Mouse (Mus musculus): ENCODE measurements at regions not wholly inside any gene's neighbourhood (a gene's known extent, or its start where the extent isn't known, plus 50 kb on each side); places are given as distances from the start of the nearest gene placed in this dataset.
A peak's percentile ranks its signal among the peaks of the same experiment; 100 is the strongest.

DNA sequence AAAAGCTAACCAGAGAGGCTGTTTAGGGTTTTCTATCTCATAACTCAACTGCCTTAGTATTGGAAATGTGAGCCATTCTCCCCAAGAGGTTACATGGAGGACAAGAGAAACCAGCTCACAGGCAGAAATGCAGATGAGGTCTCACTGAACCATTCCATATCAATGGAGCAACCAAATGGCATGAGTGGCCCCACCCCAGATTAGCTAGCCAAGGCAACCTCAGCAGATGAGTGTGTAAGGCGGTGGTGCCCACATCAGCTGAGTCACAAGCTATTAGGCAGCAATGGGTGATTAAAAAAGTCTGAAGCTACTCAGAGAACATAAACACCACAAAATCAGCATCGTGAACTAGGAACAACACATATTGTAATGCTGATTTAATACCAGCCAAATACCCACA, 133.2 kb downstream of the Lpin1 start:
- intact Hi-C loops (cut with DNase I) = no loop called here
- DNase-seq (ENCODE audit: extremely low spot score in 1 of 2, low spot score in 2 of 2) = no peak

DNA sequence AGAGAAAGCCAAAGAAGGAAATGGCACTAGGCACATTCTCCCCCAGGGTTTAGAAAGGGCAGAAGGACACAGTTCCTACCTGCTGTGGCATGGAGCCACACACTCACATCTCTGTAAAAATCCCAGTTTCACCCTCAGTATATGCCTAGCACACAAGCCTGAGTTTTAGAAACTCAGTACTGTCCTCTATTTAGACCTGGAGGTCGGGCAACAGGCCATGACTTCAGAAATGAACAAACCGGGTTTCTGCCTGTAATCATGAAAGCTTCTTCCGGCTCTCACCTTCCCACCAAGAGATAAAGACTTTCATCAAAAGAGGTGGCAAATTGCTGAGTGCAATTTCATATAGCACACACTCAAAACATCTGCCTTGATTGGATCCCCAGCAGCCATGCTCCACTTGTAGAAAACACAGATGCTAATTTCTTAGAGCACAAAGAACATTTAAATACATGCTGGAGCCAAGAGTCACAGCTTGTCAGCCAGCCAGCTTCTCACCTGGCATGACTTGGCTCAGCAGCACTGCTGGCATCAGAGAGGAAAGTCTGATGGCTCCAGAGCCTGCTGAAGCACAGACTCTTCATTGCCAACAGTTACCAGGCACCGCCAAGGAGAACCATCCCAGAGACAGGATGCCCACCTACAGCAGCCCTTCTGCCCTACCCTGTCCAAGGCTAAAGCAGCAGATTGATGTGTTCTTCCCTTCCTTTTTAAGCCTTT, 136.2 kb downstream of the Lpin1 start:
- DNase-seq (ENCODE audit: extremely low spot score in 1 of 2, low spot score in 2 of 2) = peak; percentile 14 to 18

DNA sequence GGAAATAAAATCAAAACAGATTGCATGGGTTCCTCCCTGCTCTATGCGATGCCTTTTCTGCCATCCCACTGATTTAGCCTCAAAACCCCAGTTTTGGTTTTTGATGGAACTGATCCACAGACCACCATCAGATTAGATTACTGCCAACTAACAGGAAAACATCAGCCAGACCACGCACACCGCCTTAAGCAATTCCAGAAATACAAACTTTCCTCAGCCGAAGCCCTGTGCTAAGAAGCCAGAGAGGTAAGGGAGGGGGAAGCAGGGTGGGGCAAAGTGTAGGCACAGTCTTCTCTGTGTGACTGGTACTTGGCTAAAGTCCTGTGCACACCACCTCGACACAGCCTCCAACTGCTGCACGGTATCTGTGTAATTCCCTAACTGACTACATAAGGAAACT, 153.3 kb downstream of the Lpin1 start:
- intact Hi-C loops (cut with DNase I) = no loop called here
- DNase-seq (ENCODE audit: extremely low spot score in 1 of 2, low spot score in 2 of 2) = no peak

More for the DNA sequence above, 136.2 kb downstream of the Lpin1 start:
- intact Hi-C loops (cut with DNase I) = no loop called here

DNA sequence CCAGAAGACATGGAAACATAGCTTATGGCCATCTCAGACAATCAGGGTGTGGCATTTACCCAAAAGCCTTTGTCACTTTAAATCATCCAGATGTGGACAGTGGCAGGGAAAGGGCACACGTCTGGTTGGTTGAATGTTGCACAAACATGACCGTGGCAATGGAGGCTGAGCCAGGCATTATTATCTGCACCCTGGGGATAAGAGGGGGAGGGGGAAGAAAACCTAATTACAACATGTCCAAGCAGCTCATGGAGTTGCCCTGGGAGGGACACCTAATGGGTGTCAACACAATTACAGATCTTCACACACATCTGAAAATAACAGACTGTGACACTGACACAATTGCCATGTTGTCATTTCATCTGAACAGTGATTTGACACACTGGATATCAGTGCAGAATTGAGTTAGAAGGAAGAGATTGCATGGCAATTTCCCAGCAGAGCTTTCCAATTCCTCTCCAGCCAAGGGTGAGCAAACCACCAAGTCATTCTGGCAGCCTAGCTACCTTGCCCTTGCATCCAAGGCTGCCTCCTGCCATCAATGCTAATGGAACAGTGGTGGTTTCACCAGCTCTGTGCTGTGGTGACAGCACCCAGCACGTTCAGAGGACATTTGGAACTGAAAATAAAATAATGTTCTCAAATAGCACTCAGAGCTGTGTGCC, 159.9 kb downstream of the Lpin1 start:
- intact Hi-C loops (cut with DNase I) = no loop called here
- no peak for DNase-seq (ENCODE audit: extremely low spot score in 1 of 2, low spot score in 2 of 2)

DNA sequence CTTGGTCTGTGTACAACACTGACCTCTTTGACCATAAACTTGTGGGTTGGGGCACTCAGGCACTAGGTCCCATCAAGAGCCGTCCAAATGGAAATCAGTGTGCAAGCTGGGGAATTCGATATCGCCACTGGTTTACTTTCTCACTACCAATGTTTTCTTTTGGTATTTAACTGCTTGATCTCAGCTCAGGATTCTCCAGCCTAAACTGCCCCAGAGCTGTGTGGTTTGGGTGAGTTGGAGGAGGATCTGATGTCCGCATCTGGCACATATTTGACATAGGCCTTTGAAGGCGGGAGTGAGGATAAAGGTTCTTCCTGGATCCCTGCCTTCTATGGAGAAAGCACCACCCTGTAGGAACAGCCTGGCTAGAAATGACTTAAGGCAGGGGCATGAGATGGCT, 172.0 kb downstream of the Lpin1 start:
- no peak for DNase-seq (ENCODE audit: extremely low spot score in 1 of 2, low spot score in 2 of 2)
- intact Hi-C loops (cut with DNase I) = no loop called here

DNA sequence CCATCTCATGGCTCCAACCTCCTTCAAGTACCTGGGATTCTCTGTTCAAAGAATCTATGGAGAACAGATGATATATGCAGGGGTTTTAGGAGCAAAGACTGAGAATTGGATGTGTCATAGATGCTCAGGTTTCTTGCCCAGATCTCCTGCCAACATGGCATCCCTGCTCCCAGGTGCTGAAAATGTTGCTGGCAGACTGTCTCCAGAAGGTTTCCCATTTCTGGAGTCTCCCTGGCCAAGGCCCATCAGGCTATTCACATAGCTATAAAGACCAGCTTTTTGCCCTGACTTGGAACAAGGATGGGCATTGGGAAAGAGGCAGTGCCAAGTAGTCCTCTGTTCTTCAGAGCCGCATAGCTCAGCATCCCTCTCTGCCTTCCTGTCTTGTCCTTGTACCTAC, 173.8 kb downstream of the Lpin1 start:
- DNase-seq (ENCODE audit: extremely low spot score in 1 of 2, low spot score in 2 of 2) = no peak
- intact Hi-C loops (cut with DNase I) = no loop called here

DNA sequence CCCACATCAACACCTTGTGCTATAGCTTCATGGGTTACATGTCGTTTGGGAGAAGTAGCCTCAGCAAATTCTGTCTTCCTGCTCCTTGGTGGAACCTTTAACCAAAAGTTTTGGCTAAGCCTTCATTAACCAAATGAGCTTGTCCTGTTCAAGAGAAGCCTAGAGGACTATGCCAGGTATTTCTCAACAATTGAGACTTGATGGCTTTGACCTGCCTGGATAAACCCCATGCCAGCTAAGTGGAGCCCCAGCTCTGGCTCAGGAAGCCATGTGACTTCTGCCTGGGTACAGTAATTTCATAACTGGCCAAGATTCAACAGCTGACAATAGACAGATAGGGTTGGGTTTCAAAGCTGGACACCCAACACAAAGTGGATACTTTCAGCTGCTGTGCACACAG, 174.5 kb downstream of the Lpin1 start:
- no peak for DNase-seq (ENCODE audit: extremely low spot score in 1 of 2, low spot score in 2 of 2)
- intact Hi-C loops (cut with DNase I) = no loop called here

DNA sequence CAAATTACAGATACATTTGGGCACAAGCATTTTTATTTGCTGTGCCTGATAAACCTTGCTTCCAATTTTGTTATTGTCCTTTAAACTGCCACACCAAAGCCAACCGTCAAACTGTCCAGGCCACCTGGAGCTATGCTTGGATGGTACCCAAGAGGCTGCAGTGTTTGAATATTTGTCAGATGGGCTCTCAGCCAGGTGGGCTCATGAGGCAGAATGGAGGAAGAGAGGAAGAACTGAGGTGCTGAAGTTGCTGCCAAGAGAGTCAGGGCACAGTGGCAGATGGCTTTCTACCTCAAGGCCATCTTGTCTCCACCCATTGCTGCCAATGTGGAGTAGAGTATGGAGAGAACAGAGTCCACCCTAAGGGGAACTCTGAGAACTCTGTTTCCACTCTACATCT, 176.0 kb downstream of the Lpin1 start:
- DNase-seq (ENCODE audit: extremely low spot score in 1 of 2, low spot score in 2 of 2) = peak in 1 of 2 experiments; percentile 21
- intact Hi-C loops (cut with DNase I) = no loop called here

DNA sequence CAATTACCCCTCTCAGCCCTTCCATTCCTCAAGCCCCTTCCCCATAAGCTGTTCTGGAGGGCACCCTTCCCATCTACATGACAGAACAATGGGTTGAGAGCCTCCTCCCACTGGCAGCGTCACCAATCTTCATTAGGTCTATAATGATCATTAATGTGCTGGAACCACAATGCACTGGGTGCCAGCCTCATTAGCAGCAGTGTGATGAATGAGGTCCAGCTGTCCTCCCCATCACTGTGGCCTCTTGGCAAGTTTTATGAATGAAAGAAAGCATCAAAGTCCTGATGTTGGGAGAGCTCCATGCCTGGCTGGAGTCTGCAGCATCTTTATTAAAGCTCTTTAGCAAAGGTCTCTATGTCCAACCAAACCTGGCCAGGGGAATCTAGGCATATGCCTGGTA, 176.5 kb downstream of the Lpin1 start:
- intact Hi-C loops (cut with DNase I) = no loop called here
- DNase-seq (ENCODE audit: extremely low spot score in 1 of 2, low spot score in 2 of 2) = peak in 1 of 2 experiments; percentile 34

DNA sequence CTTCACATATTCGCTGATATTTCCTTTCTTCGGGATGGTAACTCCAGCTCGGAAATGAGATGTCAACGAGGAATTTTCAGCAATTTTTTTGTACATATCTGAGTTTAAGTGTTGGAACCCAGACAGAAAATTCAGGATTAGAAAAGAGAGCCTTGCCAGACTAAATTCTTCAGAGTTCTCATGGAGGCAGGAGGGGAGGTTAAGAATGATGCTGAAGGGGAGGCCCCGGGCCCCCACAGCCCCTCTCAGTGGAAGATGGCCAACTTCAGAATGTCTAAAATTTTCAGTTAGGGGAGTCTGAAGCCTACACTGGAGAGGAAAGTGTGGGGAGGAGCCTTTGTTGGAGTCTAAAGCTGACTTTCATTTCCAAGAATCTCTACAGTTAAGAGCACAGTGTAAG, 184.8 kb downstream of the Lpin1 start:
- no peak for DNase-seq (ENCODE audit: extremely low spot score in 1 of 2, low spot score in 2 of 2)
- intact Hi-C loops (cut with DNase I) = no loop called here

DNA sequence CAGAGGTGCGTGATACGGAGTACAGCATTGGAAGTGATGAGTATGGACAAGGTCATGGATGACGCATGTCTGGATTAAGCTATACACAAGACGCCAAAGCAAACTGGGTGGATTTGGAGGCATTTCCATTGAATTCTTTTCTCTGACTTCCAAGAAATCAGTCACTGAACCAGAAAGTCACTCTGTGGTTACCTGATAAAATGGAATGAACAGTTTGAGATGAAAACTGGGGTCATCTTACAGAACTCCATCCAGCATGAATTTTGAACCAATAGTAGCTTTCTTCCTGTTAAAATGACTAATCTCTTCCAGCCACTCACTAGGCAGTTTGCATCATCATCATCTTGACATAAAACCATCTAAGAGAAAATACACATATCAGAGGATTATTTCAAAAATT, 186.2 kb downstream of the Lpin1 start:
- no peak for DNase-seq (ENCODE audit: extremely low spot score in 1 of 2, low spot score in 2 of 2)
- intact Hi-C loops (cut with DNase I) = no loop called here

DNA sequence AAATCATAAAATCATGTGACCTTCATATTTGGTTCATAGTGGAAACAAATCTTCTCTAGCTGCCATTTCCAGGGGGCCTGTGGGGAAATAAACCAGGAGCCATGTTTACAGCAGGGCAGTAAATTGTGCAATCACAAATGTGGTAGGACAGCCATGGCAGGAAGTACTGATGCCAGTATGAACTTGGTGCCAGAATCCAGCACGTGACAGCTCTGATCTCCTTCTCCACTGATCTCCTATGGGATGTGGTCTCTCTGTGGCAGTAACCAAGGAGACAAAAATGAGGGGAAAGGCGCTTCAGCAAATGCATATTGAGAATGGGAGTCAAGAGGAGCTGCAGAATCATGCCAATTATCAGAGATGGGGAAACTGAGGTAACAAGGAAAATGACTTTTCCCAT, 215.0 kb downstream of the Lpin1 start:
- no peak for DNase-seq (ENCODE audit: extremely low spot score in 1 of 2, low spot score in 2 of 2)
- intact Hi-C loops (cut with DNase I) = no loop called here

DNA sequence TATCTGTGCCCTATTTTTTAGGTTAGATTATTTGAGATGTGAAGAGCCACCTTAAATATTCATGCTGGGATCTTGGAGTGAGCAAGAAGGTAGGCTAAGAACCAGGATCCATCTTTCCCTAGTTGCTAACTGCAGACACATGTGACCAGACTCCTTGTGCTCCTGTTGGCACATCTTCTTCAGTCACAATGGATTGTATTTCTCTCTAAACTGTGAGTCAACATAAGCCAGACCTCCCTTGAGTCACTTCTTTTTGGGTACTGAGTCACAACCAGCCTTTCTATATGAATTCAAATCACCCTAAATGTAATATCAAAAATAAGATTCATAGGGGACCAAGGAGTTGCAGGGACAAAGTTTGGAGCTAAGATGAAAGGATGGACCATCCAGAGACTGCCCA, 217.9 kb downstream of the Lpin1 start:
- no peak for DNase-seq (ENCODE audit: extremely low spot score in 1 of 2, low spot score in 2 of 2)
- intact Hi-C loops (cut with DNase I) = no loop called here

DNA sequence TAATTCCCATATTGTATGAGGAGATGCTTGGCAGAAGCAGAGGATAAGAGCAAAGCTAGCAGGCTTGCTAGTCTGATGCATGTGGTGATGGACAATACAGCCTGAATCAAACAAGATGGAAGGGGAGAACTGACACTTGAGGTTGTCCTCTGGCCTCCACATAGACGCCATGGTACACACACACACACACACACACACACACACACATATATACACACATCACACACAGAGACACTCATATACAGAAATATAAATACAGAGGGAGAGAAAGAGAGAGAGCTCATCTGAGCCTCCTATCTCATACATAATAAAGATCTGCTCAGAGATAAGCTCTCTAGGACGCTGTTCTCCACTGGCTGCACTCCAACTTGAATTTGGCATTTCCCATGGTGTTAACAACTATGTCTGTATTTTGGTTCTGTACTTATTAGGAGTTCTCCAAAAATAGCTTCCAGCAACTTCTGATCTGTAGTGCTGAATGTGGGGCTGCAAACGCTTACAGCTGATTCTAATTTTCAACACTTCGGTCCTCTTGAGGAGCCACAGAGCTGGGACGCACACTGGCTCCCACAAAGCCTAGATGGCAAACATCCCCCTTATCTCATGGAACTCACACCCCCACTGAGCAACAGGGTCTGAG, 219.0 kb downstream of the Lpin1 start:
- peak; percentile 55 to 74 for DNase-seq (ENCODE audit: extremely low spot score in 1 of 2, low spot score in 2 of 2)
- intact Hi-C loops (cut with DNase I) = no loop called here

DNA sequence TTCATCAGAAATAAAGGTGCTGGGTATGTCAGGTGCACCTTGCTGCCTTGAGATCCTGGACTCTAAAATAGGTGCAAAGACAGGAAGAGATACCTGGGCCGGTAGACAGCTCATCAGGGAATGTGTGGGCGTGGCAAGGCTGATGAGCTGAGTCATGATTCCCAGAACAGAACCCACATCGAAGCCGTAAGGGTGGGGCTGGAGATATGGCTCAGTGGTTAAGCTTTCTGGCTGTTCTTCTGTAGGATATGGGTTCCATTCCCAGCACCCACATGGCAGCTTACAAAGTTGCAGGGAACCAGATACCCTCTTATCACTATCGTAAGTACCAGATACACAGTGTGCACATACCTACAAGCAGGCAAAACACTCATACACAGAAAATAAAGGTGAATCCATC, 219.6 kb downstream of the Lpin1 start:
- no peak for DNase-seq (ENCODE audit: extremely low spot score in 1 of 2, low spot score in 2 of 2)
- intact Hi-C loops (cut with DNase I) = no loop called here

DNA sequence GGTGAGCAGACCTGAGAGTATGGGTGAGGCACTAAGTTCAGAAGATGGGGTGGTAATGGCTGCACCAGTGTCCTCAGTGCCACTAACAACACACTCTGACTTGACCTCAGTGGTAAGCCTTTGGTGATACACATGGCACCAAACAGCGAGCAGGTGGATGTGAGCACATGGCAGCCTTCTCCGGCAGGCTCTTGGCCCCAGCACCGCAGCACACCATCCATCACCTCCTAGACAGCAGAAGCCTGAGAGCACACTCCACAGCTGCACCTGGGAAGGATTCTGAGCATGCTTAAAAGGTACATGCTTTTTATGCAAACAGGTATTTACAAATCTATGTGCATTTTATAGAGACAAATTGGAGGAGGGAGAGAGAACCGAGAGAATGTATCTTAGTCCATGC, 223.7 kb downstream of the Lpin1 start:
- DNase-seq (ENCODE audit: extremely low spot score in 1 of 2, low spot score in 2 of 2) = no peak
- intact Hi-C loops (cut with DNase I) = loop anchor here (10.0 kb wide), 1 partner anchor 572 kb away; the partner anchor contains the start of gene Trib2

DNA sequence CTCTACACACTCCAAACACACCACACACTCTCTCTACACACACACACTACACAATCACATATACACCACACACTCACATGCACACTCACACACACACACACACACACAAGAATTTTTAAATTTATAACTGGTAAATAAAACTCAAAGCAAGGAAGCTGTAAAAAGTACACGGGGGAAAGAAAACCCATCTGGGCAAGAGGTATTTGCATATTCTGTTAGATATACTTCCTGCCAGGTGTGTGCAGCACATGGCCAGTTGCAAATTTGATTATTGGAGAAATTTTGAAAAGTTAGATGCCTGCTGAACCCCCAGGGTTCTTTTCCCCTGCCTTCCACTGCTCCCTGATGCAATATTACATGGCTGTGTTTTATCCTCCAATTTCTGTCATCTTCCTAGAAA, 226.4 kb downstream of the Lpin1 start:
- no peak for DNase-seq (ENCODE audit: extremely low spot score in 1 of 2, low spot score in 2 of 2)
- intact Hi-C loops (cut with DNase I) = loop anchor here (10.0 kb wide), 1 partner anchor 570 kb away; the partner anchor contains the start of gene Trib2

DNA sequence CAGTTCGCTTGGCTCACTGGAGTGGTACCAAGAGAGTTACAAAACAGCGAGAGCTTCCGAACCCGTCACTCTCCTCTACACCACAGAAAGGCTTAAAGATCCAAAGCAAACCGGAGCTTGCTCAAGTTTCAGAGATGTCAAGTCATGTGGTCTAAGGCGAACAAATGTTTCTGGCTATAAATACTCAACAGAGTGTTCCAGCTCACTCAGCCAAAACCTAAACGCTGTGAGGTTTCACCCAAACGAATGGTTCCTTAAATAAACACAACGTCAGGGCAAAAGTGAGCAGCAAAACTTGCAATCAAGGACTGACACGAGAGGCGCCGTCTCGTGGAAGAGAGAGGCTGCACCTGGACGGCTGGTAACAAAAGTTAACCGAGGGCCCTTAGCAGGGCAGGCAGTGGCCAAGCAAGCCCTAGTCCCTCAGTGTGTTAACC, 227.2 kb downstream of the Lpin1 start:
- intact Hi-C loops (cut with DNase I) = loop anchor here (10.0 kb wide), 1 partner anchor 569 kb away; the partner anchor contains the start of gene Trib2
- no peak for DNase-seq (ENCODE audit: extremely low spot score in 1 of 2, low spot score in 2 of 2)

DNA sequence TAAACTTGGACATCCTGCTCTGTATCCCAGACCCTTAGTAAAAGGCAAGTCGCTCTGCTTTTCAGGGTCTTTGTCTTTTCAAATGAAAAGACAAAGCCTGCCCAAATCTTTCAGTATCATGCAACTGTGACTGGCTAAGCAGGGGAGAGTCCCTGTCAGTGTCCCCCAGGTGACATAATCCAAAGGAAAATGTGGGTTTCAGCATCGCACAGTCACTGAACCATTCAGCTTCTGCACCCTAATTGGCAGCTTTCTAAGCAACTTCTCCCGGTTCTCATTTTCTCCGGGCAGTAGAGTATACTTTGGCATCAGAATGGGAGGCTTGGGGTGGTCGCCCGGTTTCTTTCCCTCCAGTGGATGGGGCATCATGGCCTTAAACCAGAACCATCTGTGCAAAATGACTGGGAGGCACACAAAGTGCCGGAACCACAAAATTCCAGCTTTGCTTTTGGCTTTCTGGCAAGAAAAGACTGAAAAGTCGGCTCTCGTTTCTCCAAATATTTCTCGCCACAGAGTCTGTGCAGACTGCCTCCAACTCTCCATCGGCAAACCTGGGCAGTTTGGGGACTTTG, 228.3 kb downstream of the Lpin1 start:
- intact Hi-C loops (cut with DNase I) = loop anchor here (10.0 kb wide), 1 partner anchor 568 kb away; the partner anchor contains the start of gene Trib2
- DNase-seq (ENCODE audit: extremely low spot score in 1 of 2, low spot score in 2 of 2) = no peak

DNA sequence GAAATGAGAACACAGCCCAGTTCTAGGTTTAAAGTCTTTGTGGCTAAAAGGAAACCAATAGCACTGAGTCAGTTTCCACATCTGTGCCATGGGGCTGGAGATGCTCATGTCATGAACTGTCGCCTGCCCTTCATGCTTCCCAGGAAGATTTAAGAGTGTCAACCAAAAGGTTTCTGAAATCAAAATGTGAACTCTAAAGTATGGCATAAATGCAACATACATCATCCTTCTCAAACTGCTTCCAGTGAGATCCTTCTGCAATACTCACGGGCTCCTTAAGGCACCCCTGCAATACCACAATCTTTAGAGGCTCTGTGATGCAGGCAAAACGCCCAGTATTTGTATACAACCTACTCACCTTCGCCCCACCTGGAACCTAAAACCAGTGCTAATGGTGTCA, 229.7 kb downstream of the Lpin1 start:
- no peak for DNase-seq (ENCODE audit: extremely low spot score in 1 of 2, low spot score in 2 of 2)
- intact Hi-C loops (cut with DNase I) = loop anchor here (10.0 kb wide), 1 partner anchor 566 kb away; the partner anchor contains the start of gene Trib2
